Mouse (Mus musculus) left cerebral cortex, adult 2 months (tissue): ENCODE results near the gene Pla2g7. TPM values are rescaled to one million over a fixed set of nuclear protein-coding genes. Genes with fewer than 3 reads are reported as not detected.
"Not testable (repeated sequence)": the region's sequence is repeated elsewhere in the genome, so short reads cannot be mapped to it uniquely, and the experiment has no call there.

Experiments
- DNase-seq, 2 experiments: peaks; one replicate each; pipeline ENCODE4 v3.0.0; 2021 to 2022; ENCODE audit warnings: low spot score in 2 of 2, mixed read lengths in 1 of 2; ENCODE audit errors: extremely low spot score in 1 of 2
- H3K27ac ChIP-seq: fragments of 200-600 bp; 2 replicates; pipeline ENCODE4 v1.8.1; 2022
- H3K4me3 ChIP-seq: fragments of 200-600 bp; 2 replicates; pipeline ENCODE4 v1.8.1; 2022
- CTCF ChIP-seq: fragments of 200-600 bp; IDR thresholded peaks from 2 replicates; pipeline ENCODE4 v1.8.1; 2022; ENCODE audit warnings: antibody characterized with exemption, mild to moderate bottlenecking, moderate library complexity
- intact Hi-C: fragments of 180-260 bp; cut with DNase I; formaldehyde crosslinking; loops from one replicate; pipeline ENCODE4 v1.15.1; 2025
- long read RNA-seq, 2 experiments: library from polyadenylated mRNA; stranded (forward); transcript quantifications; one replicate each; pipeline ENCODE4 v2.0.0; 2021; ENCODE audit warnings: borderline mapping rate in 2 of 2
- total RNA-seq, 2 experiments: library from RNA; stranded (reverse); gene quantifications; 2 replicates each; pipeline ENCODE4 v1.2.3; 2021

Pla2g7 gene
- 10 to 100 TPM; 80.9 to 84.9 TPM for total RNA-seq
- long read RNA-seq, experiment 1, transcript Pla2g7-201 (12 exons, 2,097 nt) = major isoform, 102 of 109 reads
- long read RNA-seq, experiment 1, partial matches to known transcripts = 1 of 109 reads
- long read RNA-seq, experiment 1, other reads (novel, unspliced or antisense) = 5 of 109 reads
- long read RNA-seq, experiment 2, transcript Pla2g7-201 (12 exons, 2,097 nt) = major isoform, 133 of 140 reads
- long read RNA-seq, experiment 2, partial matches to known transcripts = 3 of 140 reads
- long read RNA-seq, experiment 2, other reads (novel, unspliced or antisense) = 3 of 140 reads

GRCm38 (mm10) chr17:43567992-43568888 lies at the start of gene Pla2g7:
Gene Pla2g7 (plus strand): TSS chr17:43568098.
- peak within 1 kb of the TSS; percentile 45 for H3K27ac ChIP-seq
- peak; percentile 40 to 43 for DNase-seq
- TF ChIP-seq CTCF = no peak
- intact Hi-C loops = no loop called here
- peak within 1 kb of the TSS; percentile 50 for H3K4me3 ChIP-seq

DNA sequence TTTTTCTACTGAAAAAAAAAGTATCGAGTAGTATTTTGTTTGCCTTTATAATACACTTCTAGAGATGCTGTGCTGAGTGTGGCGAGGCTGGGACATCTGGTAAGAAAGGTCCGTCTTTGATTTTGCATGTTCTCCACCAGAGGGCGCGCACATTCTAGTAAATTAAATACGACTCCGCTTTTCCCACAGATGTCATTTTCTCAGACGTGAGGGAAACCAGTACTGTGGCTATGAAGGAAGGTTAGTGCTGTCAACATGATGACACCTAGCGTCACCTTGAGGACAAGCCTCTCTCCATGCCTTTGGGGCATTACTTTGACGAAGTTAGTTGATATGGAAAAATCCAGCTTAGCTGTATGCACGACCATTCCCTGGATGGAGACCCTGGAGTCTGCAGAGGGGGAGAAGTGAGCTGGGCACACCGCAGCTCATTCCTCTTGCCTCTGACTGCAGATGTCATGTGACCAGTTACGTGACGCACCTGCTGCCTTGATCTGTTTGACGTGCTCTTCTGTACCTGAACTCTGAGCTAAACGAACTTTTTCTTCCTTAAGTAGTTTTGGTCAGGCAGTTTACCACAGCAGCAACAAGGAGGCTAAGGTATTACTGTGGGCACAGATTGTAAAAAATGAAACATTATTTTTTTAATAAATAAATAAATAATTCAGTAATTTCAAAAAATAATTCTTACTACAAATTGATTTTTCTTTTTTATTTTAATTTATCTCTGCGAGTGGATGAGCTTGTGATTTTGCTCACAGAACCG lies 49.1 kb upstream of the Pla2g7 start:
- intact Hi-C loops = loop anchor here (1.0 to 5.0 kb wide), 3 partner anchors 87 to 252 kb away; no protein-coding TSS in a partner anchor
- peak; percentile 62 to 69 for DNase-seq

DNA sequence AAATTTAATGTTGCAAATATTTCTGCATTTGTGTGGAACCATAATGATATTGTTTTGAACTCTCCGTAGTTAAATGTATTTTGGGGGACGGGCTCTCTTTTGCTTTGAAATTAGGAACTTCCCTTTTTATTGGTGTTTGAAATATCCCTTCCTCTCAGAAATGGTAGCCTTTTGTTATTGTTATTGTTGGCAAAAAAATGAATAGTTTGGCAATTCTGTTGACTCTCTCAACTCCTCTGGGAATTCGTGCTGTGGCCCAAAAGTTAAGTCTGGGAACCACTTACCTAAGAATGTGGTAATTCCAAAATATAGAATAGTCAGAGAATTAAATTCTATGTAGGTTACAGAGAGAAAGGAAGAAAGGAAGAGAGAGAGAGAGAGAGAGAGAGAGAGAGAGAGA lies 47.7 kb upstream of the Pla2g7 start:
- intact Hi-C loops = no loop called here
- no peak overlapping the region for H3K4me3 ChIP-seq
- H3K27ac ChIP-seq = no peak overlapping the region
- no peak for DNase-seq
- no peak for TF ChIP-seq CTCF

More for the DNA sequence above, 49.1 kb upstream of the Pla2g7 start:
- peak; percentile 82 for TF ChIP-seq CTCF
- Histone ChIP-seq H3K27ac (no peak overlapping the region), H3K4me3 (no peak overlapping the region)

DNA sequence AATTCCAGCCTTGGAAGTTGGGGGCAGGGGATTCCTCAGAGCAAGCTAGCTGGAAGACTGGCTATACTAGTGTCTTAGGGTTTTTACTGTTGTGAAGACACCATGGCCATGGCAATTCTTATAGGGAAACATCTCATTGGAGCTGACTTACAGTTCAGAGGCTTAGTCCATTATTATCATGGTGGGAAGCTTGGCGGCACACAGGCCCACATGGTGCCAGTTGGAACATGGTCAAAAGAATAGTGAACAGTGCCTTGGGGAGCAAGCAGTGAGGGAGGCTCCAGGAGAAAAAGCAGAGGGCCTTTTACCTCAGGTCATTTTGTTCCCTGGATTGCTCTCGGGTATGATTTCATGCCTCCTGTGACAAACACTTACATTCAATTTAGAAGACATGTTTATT lies 37.4 kb upstream of the Pla2g7 start:
- intact Hi-C loops = no loop called here
- DNase-seq = no peak
- TF ChIP-seq CTCF = no peak

DNA sequence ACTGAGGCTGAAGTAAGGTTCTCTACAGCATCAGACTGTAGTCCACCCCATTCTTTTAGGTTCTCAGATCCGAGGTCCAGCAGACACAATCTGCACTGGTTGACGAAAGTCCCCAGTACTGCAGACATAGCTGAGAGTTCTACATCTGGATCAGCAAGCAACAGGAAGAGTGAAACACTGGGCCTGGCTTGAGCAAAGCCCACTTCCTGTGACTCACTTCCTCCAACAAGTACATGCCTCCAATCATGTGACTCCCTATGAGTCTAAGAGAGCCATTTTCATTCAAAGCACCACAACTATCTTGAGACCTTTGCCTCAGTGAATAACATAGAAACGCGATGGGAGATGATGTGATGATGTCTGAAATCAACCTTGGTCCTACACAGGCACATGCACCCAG lies 36.7 kb upstream of the Pla2g7 start:
- Histone ChIP-seq H3K4me3 (no peak overlapping the region), H3K27ac (no peak overlapping the region)
- DNase-seq = no peak
- intact Hi-C loops = no loop called here
- TF ChIP-seq CTCF = no peak

More for the DNA sequence above, 37.4 kb upstream of the Pla2g7 start:
- Histone ChIP-seq H3K27ac (no peak overlapping the region), H3K4me3 (no peak overlapping the region)

DNA sequence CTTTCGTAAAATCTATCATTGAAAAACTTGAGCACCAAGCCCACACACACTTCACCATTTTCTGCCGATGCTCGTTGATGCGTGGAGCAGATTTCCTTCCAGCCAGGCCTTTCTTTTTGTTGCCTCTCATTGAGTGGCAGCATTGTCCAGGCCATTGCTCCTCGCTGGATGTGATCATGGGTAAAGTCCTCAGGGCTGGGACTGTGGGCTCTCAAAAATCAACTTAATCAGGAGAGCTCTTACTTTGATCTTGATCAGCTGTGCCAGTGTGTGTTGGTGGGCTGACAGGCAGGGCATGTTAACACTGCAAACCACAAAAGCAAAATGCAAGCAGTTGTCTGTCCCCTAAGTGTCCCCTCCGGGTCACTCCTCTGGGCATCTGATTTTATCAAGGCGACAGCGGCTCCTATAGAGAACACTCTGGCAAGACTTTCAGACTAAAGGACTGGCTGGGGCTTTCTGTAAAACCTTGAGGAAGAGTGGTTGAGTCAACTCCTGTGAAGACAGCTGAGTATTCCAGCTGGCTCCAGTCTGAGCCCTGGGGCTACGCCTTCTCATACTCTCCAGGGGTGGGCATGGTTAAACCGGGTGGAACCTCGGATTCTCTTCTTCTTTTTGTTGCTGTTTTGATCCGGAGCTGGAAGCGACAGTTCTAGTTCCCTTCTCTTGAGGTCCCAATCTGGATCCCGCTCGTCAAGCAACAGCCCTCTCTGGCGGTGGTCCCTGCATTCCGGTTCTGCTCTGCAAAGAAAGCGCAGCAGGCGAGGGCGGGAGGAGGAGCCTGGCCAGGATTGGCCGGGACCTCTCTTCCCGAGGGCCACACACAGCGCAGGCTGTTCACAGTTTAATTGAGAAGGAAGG lies 33.3 kb upstream of the Pla2g7 start:
- H3K27ac ChIP-seq = no peak overlapping the region
- H3K4me3 ChIP-seq = no peak overlapping the region
- TF ChIP-seq CTCF = no peak; the same call in 1 of the 2 replicates
- peak in 1 of 2 experiments; percentile 25 for DNase-seq
- intact Hi-C loops = no loop called here

- DNase-seq, H3K27ac ChIP-seq, H3K4me3 ChIP-seq, intact Hi-C loops: not testable (repeated sequence)
These were observed 31.1 kb upstream of the Pla2g7 start for GRCm38 (mm10) chr17:43536841-43537240.

DNA sequence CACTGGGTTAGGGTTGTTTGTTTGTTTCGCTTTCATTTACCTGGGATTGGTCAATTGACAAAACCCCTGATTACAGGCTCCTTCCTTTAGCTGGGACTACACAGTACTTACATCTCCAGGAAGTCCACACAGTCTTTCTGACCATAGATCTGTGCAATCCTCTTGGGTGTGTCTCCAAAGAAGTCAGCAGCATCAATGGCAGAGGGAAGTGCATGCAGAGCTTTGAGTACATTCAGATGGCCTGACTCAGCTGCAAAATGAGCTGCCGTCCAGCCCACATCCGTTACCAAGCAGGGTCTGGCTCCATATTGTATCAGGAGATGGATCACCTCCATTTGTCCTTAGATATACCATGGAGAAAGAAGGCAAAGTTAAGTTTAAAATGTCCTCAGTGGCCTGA lies 29.1 kb upstream of the Pla2g7 start:
- Histone ChIP-seq H3K27ac (no peak overlapping the region), H3K4me3 (no peak overlapping the region)
- no peak for TF ChIP-seq CTCF
- no peak for DNase-seq
- intact Hi-C loops = no loop called here

GRCm38 (mm10) chr17:43543539-43543938 lies 24.4 kb upstream of the Pla2g7 start, which contains the start of gene Ankrd66:
Gene Ankrd66 (minus strand): TSS chr17:43543639.
- DNase-seq = no peak
- no peak for TF ChIP-seq CTCF
- intact Hi-C loops = no loop called here
- Histone ChIP-seq H3K4me3 (no peak within 1 kb of the TSS), H3K27ac (no peak within 1 kb of the TSS)

DNA sequence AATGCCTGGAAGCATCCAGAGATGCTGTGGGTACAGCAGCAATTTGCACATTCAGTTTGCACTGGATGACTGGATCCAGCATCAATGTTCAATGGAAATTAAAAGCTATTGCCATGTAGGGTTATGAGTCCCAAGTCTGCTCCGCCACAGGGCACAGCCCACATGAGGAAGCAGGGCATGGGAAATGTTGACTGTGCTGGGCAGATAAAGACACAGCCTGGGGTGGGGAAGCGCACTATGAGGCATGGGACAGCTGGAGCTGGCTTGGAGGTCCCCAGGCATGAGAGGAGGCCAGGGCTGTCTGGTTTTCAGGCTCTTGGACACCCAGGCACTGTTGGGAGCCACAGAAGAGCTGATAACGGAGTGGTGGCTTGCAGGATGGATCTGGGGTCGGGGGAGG lies 23.9 kb upstream of the Pla2g7 start:
- no peak for TF ChIP-seq CTCF
- Histone ChIP-seq H3K27ac (no peak overlapping the region), H3K4me3 (no peak overlapping the region)
- intact Hi-C loops = no loop called here
- no peak for DNase-seq

DNA sequence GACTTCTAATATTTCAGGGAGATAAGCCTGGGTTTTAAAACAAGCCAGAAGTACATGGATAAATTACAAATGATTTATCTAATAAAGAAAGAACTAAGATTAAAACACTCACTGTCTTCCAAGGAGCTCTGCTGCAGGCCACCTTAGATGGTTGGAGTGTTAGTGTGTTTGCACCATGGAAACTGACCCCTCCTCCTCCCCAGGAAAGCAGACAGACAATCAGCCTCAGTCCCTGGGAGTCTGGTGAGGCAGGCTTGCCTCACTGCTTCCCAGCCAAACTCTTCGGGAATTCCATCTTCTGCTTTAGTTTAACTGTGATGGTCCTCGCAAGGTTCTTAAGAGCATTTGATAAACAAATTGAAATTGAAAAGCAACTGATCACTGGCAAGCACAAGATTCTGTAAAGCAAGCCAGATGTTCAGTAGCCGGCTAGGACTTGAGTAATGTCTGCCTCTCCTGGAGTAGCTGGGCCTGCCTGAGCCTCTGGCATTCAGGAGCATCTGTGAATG lies 16.7 kb upstream of the Pla2g7 start:
- Histone ChIP-seq H3K27ac (no peak overlapping the region), H3K4me3 (no peak overlapping the region)
- TF ChIP-seq CTCF = no peak
- DNase-seq = no peak
- intact Hi-C loops = no loop called here
